Mouse (Mus musculus) neutrophil, adult 5-6 weeks (primary cell): ENCODE results near the gene Arhgap25. TPM values are rescaled to one million over a fixed set of nuclear protein-coding genes. Genes with fewer than 3 reads are reported as not detected.

Experiments
- total RNA-seq: library from RNA; stranded (forward); fragments of 200-1000 nt; gene quantifications from 2 replicates; pipeline ENCODE4 v1.2.3, GENCODE M21; 2017

The Arhgap25 gene
- total RNA-seq, 1 experiment from 2014 or later: 369 TPM

Other genes with a start within 250 kb of the Arhgap25 start
- not detected in 2 replicates for gene Antxr1, start 197.4 kb downstream of the Arhgap25 start, total RNA-seq
- gene Gkn1, start 182.3 kb downstream of the Arhgap25 start, total RNA-seq: not detected in 2 replicates
- gene Gkn2, start 159.9 kb downstream of the Arhgap25 start, total RNA-seq: not detected in 2 replicates
- not detected in 2 replicates for gene Gkn3, start 144.3 kb downstream of the Arhgap25 start, total RNA-seq
- not detected in 2 replicates for gene Bmp10, start 104.3 kb downstream of the Arhgap25 start, total RNA-seq
- 0.61 and 2.6 TPM in 2 replicates for gene Prokr1, start 57.5 kb upstream of the Arhgap25 start, total RNA-seq
- 8.2 and 10.0 TPM in 2 replicates for gene Aplf, start 138.9 kb upstream of the Arhgap25 start, total RNA-seq
- not detected in 2 replicates for gene Efcc1, start 197.6 kb upstream of the Arhgap25 start, total RNA-seq
- 13.3 and 13.5 TPM in 2 replicates for gene Gp9, start 244.8 kb upstream of the Arhgap25 start, total RNA-seq